Mouse (Mus musculus) heart, adult 8-10 months (tissue): Measurements from ENCODE around the gene Zdhhc14. TPM values are rescaled to one million over a fixed set of nuclear protein-coding genes. Genes with fewer than 3 reads are reported as not detected.

Source experiments
- DNase-seq: peaks from one replicate; pipeline ENCODE4 v3.0.0; 2022; ENCODE audit warnings: low spot score
- total RNA-seq, 4 experiments: library from RNA; stranded (reverse); gene quantifications; 2 replicates each; pipeline ENCODE4 v1.2.4; 2022

The Zdhhc14 gene
- total RNA-seq, 4 experiments from 2014 or later, result 4.4 to 5.6 (median 5.0) TPM

- no peak for DNase-seq
These were observed 238.2 kb downstream of the Zdhhc14 start for GRCm38 (mm10) chr17:5730538-5730937.

GRCm38 (mm10) chr17:5733400-5733799, 241.0 kb downstream of the Zdhhc14 start:
- no peak for DNase-seq

GRCm38 (mm10) chr17:5741061-5741460, 248.7 kb downstream of the Zdhhc14 start:
- DNase-seq, result no peak

- no peak for DNase-seq
These were observed 251.7 kb downstream of the Zdhhc14 start for GRCm38 (mm10) chr17:5744016-5744415.

GRCm38 (mm10) chr17:5746378-5746777, 254.0 kb downstream of the Zdhhc14 start:
- DNase-seq, result no peak

- no peak for DNase-seq
These were observed 255.5 kb downstream of the Zdhhc14 start for GRCm38 (mm10) chr17:5747539-5748500.

- DNase-seq, result peak; percentile 26
These were observed 256.1 kb downstream of the Zdhhc14 start for GRCm38 (mm10) chr17:5748501-5748894.

- DNase-seq, result no peak
These were observed 257.9 kb downstream of the Zdhhc14 start for GRCm38 (mm10) chr17:5750278-5750677.

GRCm38 (mm10) chr17:5751066-5751465, 258.7 kb downstream of the Zdhhc14 start:
- no peak for DNase-seq

- DNase-seq, result no peak
These were observed 260.0 kb downstream of the Zdhhc14 start for GRCm38 (mm10) chr17:5752322-5752715.

GRCm38 (mm10) chr17:5752716-5753585, 260.6 kb downstream of the Zdhhc14 start:
- DNase-seq, result peak; percentile 84

- no peak for DNase-seq
These were observed 263.1 kb downstream of the Zdhhc14 start for GRCm38 (mm10) chr17:5755489-5755888.

GRCm38 (mm10) chr17:5756065-5756464, 263.7 kb downstream of the Zdhhc14 start:
- DNase-seq, result no peak

- DNase-seq, result no peak
These were observed 264.5 kb downstream of the Zdhhc14 start for GRCm38 (mm10) chr17:5756855-5757254.

GRCm38 (mm10) chr17:5763768-5764167, 271.4 kb downstream of the Zdhhc14 start:
- no peak for DNase-seq

GRCm38 (mm10) chr17:5764270-5764669, 271.9 kb downstream of the Zdhhc14 start:
- no peak for DNase-seq

GRCm38 (mm10) chr17:5765746-5766145, 273.4 kb downstream of the Zdhhc14 start:
- DNase-seq, result no peak

GRCm38 (mm10) chr17:5768164-5768705, 275.9 kb downstream of the Zdhhc14 start:
- no peak for DNase-seq

GRCm38 (mm10) chr17:5768810-5769520, 276.6 kb downstream of the Zdhhc14 start:
- no peak for DNase-seq

GRCm38 (mm10) chr17:5769776-5770175, 277.4 kb downstream of the Zdhhc14 start:
- DNase-seq, result no peak
